Mouse (Mus musculus): Measurements from ENCODE around the gene Fance. TPM values are rescaled to one million over a fixed set of nuclear protein-coding genes. Genes with fewer than 3 reads are reported as not detected.
"Not testable (repeated sequence)": the region's sequence is repeated elsewhere in the genome, so short reads cannot be mapped to it uniquely, and the experiment has no call there.

Fance gene
- polyA plus RNA-seq, 1 experiment, result 42.0 TPM

GRCm38 (mm10) chr17:28323786-28324185, 10.5 kb downstream of the Fance start:
- H3K36me3 ChIP-seq (ENCODE audit: control insufficient read depth, insufficient read depth), result peaks cover 46% of the 10 kb centered on the region

GRCm38 (mm10) chr17:28324416-28324815, 11.1 kb downstream of the Fance start:
- Histone ChIP-seq H3K79me2 (ENCODE audit: control insufficient read depth, insufficient read depth) (peaks cover 11% of the 10 kb centered on the region), H3K36me3 (ENCODE audit: control insufficient read depth, insufficient read depth) (peaks cover 46% of the 10 kb centered on the region)
- not testable (repeated sequence) for H3K27me3 ChIP-seq (ENCODE audit: control insufficient read depth, insufficient read depth, insufficient read length); H3K79me3 ChIP-seq (ENCODE audit: low read depth); H3K4me3 ChIP-seq (ENCODE audit: insufficient read depth, poor library complexity, severe bottlenecking); H3ac ChIP-seq (ENCODE audit: control insufficient read depth, insufficient read length, low read depth)

More at GRCm38 (mm10) chr17:28323786-28324185, 10.5 kb downstream of the Fance start:
- peaks cover 2% of the 10 kb centered on the region for H3K79me3 ChIP-seq (ENCODE audit: low read depth)
- no peak for TF ChIP-seq USF1 (IDR thresholded peaks at IDR 0.05; ENCODE audit: low read depth)
- no peak for TF ChIP-seq MYOG (IDR thresholded peaks at IDR 0.05; ENCODE audit: control insufficient read depth, extremely low read depth, insufficient read length)
- TF ChIP-seq MAX (IDR thresholded peaks at IDR 0.05), result no peak
- no peak for TF ChIP-seq MYOD1 (IDR thresholded peaks at IDR 0.05; ENCODE audit: control insufficient read depth, insufficient read length, low read depth)
- TF ChIP-seq FOSL1 (IDR thresholded peaks at IDR 0.05; ENCODE audit: insufficient read depth, low read length, poor library complexity, severe bottlenecking), result no peak
- no peak for TF ChIP-seq CTCF (IDR thresholded peaks at IDR 0.05; ENCODE audit: control insufficient read depth, insufficient read depth, insufficient read length)
- no peak for TF ChIP-seq CEBPB (IDR thresholded peaks at IDR 0.05; ENCODE audit: low read depth)
- H3K27me3 ChIP-seq (ENCODE audit: control insufficient read depth, insufficient read depth, insufficient read length), result no peaks in the 10 kb centered on the region
- peaks cover 5% of the 10 kb centered on the region for H3K79me2 ChIP-seq (ENCODE audit: control insufficient read depth, insufficient read depth)
- no peak overlapping the region for H3ac ChIP-seq (ENCODE audit: control insufficient read depth, insufficient read length, low read depth)
- no peak overlapping the region for H3K4me3 ChIP-seq (ENCODE audit: insufficient read depth, poor library complexity, severe bottlenecking)

- H3K4me3 ChIP-seq (ENCODE audit: insufficient read depth, poor library complexity, severe bottlenecking), result no peak overlapping the region
- no peaks in the 10 kb centered on the region for H3K27me3 ChIP-seq (ENCODE audit: control insufficient read depth, insufficient read depth, insufficient read length)
- H3K79me3 ChIP-seq (ENCODE audit: low read depth), result peaks cover 20% of the 10 kb centered on the region
- H3K79me2 ChIP-seq (ENCODE audit: control insufficient read depth, insufficient read depth), result peaks cover 25% of the 10 kb centered on the region
- no peak for TF ChIP-seq CEBPB (IDR thresholded peaks at IDR 0.05; ENCODE audit: low read depth)
- TF ChIP-seq USF1 (IDR thresholded peaks at IDR 0.05; ENCODE audit: low read depth), result no peak
- no peak for TF ChIP-seq MAX (IDR thresholded peaks at IDR 0.05)
- no peak for TF ChIP-seq MYOD1 (IDR thresholded peaks at IDR 0.05; ENCODE audit: control insufficient read depth, insufficient read length, low read depth)
- no peak for TF ChIP-seq FOSL1 (IDR thresholded peaks at IDR 0.05; ENCODE audit: insufficient read depth, low read length, poor library complexity, severe bottlenecking)
- TF ChIP-seq MYOG (IDR thresholded peaks at IDR 0.05; ENCODE audit: control insufficient read depth, extremely low read depth, insufficient read length), result no peak
- no peak for TF ChIP-seq CTCF (IDR thresholded peaks at IDR 0.05; ENCODE audit: control insufficient read depth, insufficient read depth, insufficient read length)
- peaks cover 51% of the 10 kb centered on the region for H3K36me3 ChIP-seq (ENCODE audit: control insufficient read depth, insufficient read depth)
- H3ac ChIP-seq (ENCODE audit: control insufficient read depth, insufficient read length, low read depth), result no peak overlapping the region
These were observed 12.4 kb downstream of the Fance start for GRCm38 (mm10) chr17:28325751-28326150.

- H3K36me3 ChIP-seq (ENCODE audit: control insufficient read depth, insufficient read depth), result peaks cover 50% of the 10 kb centered on the region
- H3ac ChIP-seq (ENCODE audit: control insufficient read depth, insufficient read length, low read depth), result no peak overlapping the region
- TF ChIP-seq USF1 (IDR thresholded peaks at IDR 0.05; ENCODE audit: low read depth) (no peak), FOSL1 (IDR thresholded peaks at IDR 0.05; ENCODE audit: insufficient read depth, low read length, poor library complexity, severe bottlenecking) (no peak), CEBPB (IDR thresholded peaks at IDR 0.05; ENCODE audit: low read depth) (no peak), MAX (IDR thresholded peaks at IDR 0.05) (no peak), MYOD1 (IDR thresholded peaks at IDR 0.05; ENCODE audit: control insufficient read depth, insufficient read length, low read depth) (no peak), CTCF (IDR thresholded peaks at IDR 0.05; ENCODE audit: control insufficient read depth, insufficient read depth, insufficient read length) (no peak), MYOG (IDR thresholded peaks at IDR 0.05; ENCODE audit: control insufficient read depth, extremely low read depth, insufficient read length) (no peak)
- H3K79me3 ChIP-seq (ENCODE audit: low read depth), result peaks cover 25% of the 10 kb centered on the region
- no peak overlapping the region for H3K4me3 ChIP-seq (ENCODE audit: insufficient read depth, poor library complexity, severe bottlenecking)
- peaks cover 33% of the 10 kb centered on the region for H3K79me2 ChIP-seq (ENCODE audit: control insufficient read depth, insufficient read depth)
- no peaks in the 10 kb centered on the region for H3K27me3 ChIP-seq (ENCODE audit: control insufficient read depth, insufficient read depth, insufficient read length)
These were observed 13.6 kb downstream of the Fance start for GRCm38 (mm10) chr17:28326951-28327350.

GRCm38 (mm10) chr17:28327673-28328325, 14.5 kb downstream of the Fance start:
- Histone ChIP-seq H3K27me3 (ENCODE audit: control insufficient read depth, insufficient read depth, insufficient read length) (no peaks in the 10 kb centered on the region), H3K79me2 (ENCODE audit: control insufficient read depth, insufficient read depth) (peaks cover 33% of the 10 kb centered on the region), H3K4me3 (ENCODE audit: insufficient read depth, poor library complexity, severe bottlenecking) (peak overlapping the region; percentile 98), H3K79me3 (ENCODE audit: low read depth) (peaks cover 25% of the 10 kb centered on the region), H3K36me3 (ENCODE audit: control insufficient read depth, insufficient read depth) (peaks cover 43% of the 10 kb centered on the region), H3ac (ENCODE audit: control insufficient read depth, insufficient read length, low read depth) (peak overlapping the region; percentile 67)
- TF ChIP-seq USF1 (IDR thresholded peaks at IDR 0.05; ENCODE audit: low read depth) (no peak), CEBPB (IDR thresholded peaks at IDR 0.05; ENCODE audit: low read depth) (peak; percentile 83), MYOD1 (IDR thresholded peaks at IDR 0.05; ENCODE audit: control insufficient read depth, insufficient read length, low read depth) (no peak)

- peaks cover 25% of the 10 kb centered on the region for H3K79me3 ChIP-seq (ENCODE audit: low read depth)
- H3K79me2 ChIP-seq (ENCODE audit: control insufficient read depth, insufficient read depth), result peaks cover 33% of the 10 kb centered on the region
- H3K36me3 ChIP-seq (ENCODE audit: control insufficient read depth, insufficient read depth), result peaks cover 43% of the 10 kb centered on the region
- H3K4me3 ChIP-seq (ENCODE audit: insufficient read depth, poor library complexity, severe bottlenecking), result peak within 1 kb of the TSS; percentile 98
- no peaks in the 10 kb centered on the region for H3K27me3 ChIP-seq (ENCODE audit: control insufficient read depth, insufficient read depth, insufficient read length)
- peak within 1 kb of the TSS; percentile 86 for H3ac ChIP-seq (ENCODE audit: control insufficient read depth, insufficient read length, low read depth)
- TF ChIP-seq CTCF (IDR thresholded peaks at IDR 0.05; ENCODE audit: control insufficient read depth, insufficient read depth, insufficient read length), result peak; percentile 94
- TF ChIP-seq MAX (IDR thresholded peaks at IDR 0.05), result peak; percentile 89
- peak; percentile 3 for TF ChIP-seq USF1 (IDR thresholded peaks at IDR 0.05; ENCODE audit: low read depth)
- no peak for TF ChIP-seq MYOG (IDR thresholded peaks at IDR 0.05; ENCODE audit: control insufficient read depth, extremely low read depth, insufficient read length)
These were observed 15.1 kb downstream of the Fance start, which contains the start of gene Rpl10a for GRCm38 (mm10) chr17:28328366-28328928. Gene Rpl10a, plus strand, starts transcription at chr17:28328471.

All from C2C12 (cell line).